Mouse (Mus musculus): ENCODE results near the gene Styk1.

GRCm38 (mm10) chr6:131321854-131322639 lies 31.4 kb downstream of the Styk1 start:
- TF ChIP-seq CTCF (IDR thresholded peaks at IDR 0.05; ENCODE audit: low read depth): no peak
- no peak for TF ChIP-seq EP300 (IDR thresholded peaks at IDR 0.05; ENCODE audit: low read depth)
